Mouse (Mus musculus): ENCODE results near the gene Arhgdig. TPM values are rescaled to one million over a fixed set of nuclear protein-coding genes. Genes with fewer than 3 reads are reported as not detected.

The Arhgdig gene
- total and polyA plus RNA-seq, 3 experiments, result 0.60 to 10.3 TPM; not detected in 1

DNA sequence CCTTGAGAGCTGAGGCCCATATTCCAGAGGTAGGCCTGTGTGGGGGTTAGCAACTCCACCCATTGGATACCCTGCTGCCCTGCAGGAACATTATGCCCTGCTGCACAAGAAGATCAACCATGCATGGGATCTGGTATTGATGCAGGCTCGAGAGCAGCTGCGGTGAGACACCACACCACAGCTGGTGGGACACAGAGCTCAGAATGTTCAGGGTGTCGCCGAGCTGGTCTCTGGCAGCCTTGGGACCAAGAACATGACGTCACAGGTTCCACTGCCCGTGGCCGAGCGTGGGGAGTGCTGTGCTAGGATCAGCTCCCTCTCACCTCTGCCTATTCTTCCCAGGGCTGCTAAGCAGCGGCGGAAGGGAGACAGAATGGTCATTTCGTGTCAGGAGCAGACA is 2.8 kb downstream of the Arhgdig start:
- no peak overlapping the region for H3K9ac ChIP-seq (ENCODE audit: insufficient read depth, low read depth)
- dilution Hi-C loops (cut with MboI; ENCODE audit: extremely low pct_ligation_motif_present, extremely low pct_unique_long_range_greater_than_20kb, low sequenced_read_pairs), result no loop called here
- no peaks in the 10 kb centered on the region for H3K36me3 ChIP-seq (replicated peaks in 1 of 2; ENCODE audit: control insufficient read depth in 1 of 2, insufficient read depth in 1 of 2, low read length in 1 of 2)
- peaks cover 5 to 10% of the 10 kb centered on the region in 2 experiments; a peak in 3 of 4 replicates for H3K4me1 ChIP-seq (ENCODE audit: control insufficient read depth in 1 of 2, insufficient read depth in 2 of 2)
- H3K4me3 ChIP-seq (replicated peaks in 1 of 3; ENCODE audit: low read depth in 2 of 3, low read length in 2 of 3, poor library complexity in 1 of 3), result no peak overlapping the region
- peaks cover 66% of the 10 kb centered on the region for H3K27me3 ChIP-seq (replicated peaks)
- TF ChIP-seq NRF1 (IDR thresholded peaks at IDR 0.05; ENCODE audit: low read depth, low read length) (no peak), ZMIZ1 (IDR thresholded peaks at IDR 0.05; ENCODE audit: low read depth, low read length) (no peak), ZNF384 (IDR thresholded peaks at IDR 0.05; ENCODE audit: low read depth, low read length) (no peak), RCOR1 (conservative IDR thresholded peaks at IDR 0.05; ENCODE audit: low read depth, low read length) (no peak), POLR2A (IDR thresholded peaks at IDR 0.05; ENCODE audit: low read depth, low read length) (no peak)
- H3K79me2 ChIP-seq (replicated peaks; ENCODE audit: control insufficient read depth, extremely low read depth, insufficient read depth, poor library complexity, severe bottlenecking), result no peaks in the 10 kb centered on the region
- DNase-seq (ENCODE audit: extremely low read depth), result no peak
- no peak overlapping the region for H3K27ac ChIP-seq (ENCODE audit: insufficient read depth, low read depth)
- H3K4me2 ChIP-seq (ENCODE audit: insufficient read depth, low read depth, poor library complexity, severe bottlenecking), result no peak overlapping the region
- in situ Hi-C loops (cut with MboI; ENCODE audit: low pct_ligation_motif_present, low pct_unique_long_range_greater_than_20kb, low sequenced_read_pairs), result no loop called here
- no peaks in the 10 kb centered on the region for H3K9me3 ChIP-seq (replicated peaks; ENCODE audit: low read length)

DNA sequence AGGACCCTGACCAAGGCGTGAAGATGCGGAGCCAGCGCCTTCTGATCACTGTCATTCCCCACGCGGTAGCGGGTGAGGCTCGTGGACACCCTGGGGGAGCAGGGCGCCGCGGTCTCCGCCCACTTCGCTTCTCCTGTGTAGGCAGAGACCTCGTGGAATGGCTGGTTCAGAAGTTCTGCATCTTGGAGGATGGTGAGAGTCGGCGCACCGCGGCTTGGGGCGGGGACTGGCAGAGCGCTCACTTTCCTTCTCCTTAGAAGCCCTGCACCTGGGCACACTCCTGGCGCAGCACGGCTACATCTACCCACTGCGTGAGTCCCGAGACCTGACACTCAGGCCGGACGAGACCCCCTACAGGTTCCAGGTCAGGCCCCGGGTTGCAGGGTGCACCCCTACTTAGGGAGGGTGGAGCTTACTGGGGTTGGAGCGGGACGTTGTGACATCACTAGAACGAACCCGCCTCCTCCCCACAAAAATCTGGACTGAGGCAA is 4.2 kb downstream of the Arhgdig start:
- no peak overlapping the region for H3K9ac ChIP-seq (ENCODE audit: insufficient read depth, low read depth)
- dilution Hi-C loops (cut with MboI; ENCODE audit: extremely low pct_ligation_motif_present, extremely low pct_unique_long_range_greater_than_20kb, low sequenced_read_pairs) (no loop called here), in situ Hi-C loops (cut with MboI; ENCODE audit: low pct_ligation_motif_present, low pct_unique_long_range_greater_than_20kb, low sequenced_read_pairs) (no loop called here)
- no peaks in the 10 kb centered on the region for H3K9me3 ChIP-seq (replicated peaks; ENCODE audit: low read length)
- H3K27me3 ChIP-seq (replicated peaks), result peaks cover 66% of the 10 kb centered on the region
- DNase-seq (ENCODE audit: extremely low read depth), result no peak
- peak overlapping the region; percentile 5 to 50 (median 37) for H3K4me3 ChIP-seq (replicated peaks in 1 of 3; ENCODE audit: low read depth in 2 of 3, low read length in 2 of 3, poor library complexity in 1 of 3)
- peaks cover 5 to 10% of the 10 kb centered on the region in 2 experiments; a peak in 3 of 4 replicates for H3K4me1 ChIP-seq (ENCODE audit: control insufficient read depth in 1 of 2, insufficient read depth in 2 of 2)
- H3K4me2 ChIP-seq (ENCODE audit: insufficient read depth, low read depth, poor library complexity, severe bottlenecking), result peak overlapping the region; percentile 88
- peaks cover 0 to 8% of the 10 kb centered on the region in 2 experiments for H3K36me3 ChIP-seq (replicated peaks in 1 of 2; ENCODE audit: control insufficient read depth in 1 of 2, insufficient read depth in 1 of 2, low read length in 1 of 2)
- TF ChIP-seq UBTF (IDR thresholded peaks at IDR 0.05; ENCODE audit: low read depth, low read length), result no peak
- H3K79me2 ChIP-seq (replicated peaks; ENCODE audit: control insufficient read depth, extremely low read depth, insufficient read depth, poor library complexity, severe bottlenecking), result no peaks in the 10 kb centered on the region
- no peak overlapping the region for H3K27ac ChIP-seq (ENCODE audit: insufficient read depth, low read depth)

DNA sequence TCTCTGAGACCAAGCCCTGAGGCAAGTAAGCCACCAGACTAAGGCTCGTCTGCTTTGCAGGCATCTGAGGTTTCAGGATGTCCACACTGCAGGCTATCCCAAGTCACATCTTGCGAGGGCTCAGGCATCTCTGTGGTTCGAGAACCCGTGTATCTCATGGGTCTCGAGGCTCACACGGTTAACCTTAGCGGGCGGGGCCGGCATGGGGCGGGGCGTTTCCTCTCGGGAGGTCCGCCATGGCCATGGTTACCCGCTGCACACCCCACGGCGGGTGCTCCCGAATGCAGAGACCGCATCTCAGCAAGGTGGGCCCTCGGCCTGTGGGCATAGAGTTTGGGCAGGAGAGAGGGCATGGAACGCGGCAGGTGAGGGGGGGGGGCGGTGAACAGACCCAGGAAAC is 4.8 kb downstream of the Arhgdig start, which contains the start of gene Rgs11:
Rgs11 (plus strand) TSS at position 215 of the 400 bp plus-strand sequence.
- H3K27me3 ChIP-seq (replicated peaks), result peaks cover 62% of the 10 kb centered on the region
- dilution Hi-C loops (cut with MboI; ENCODE audit: extremely low pct_ligation_motif_present, extremely low pct_unique_long_range_greater_than_20kb, low sequenced_read_pairs), result no loop called here
- H3K9me3 ChIP-seq (replicated peaks; ENCODE audit: low read length), result no peaks in the 10 kb centered on the region
- TF ChIP-seq CHD1 (IDR thresholded peaks at IDR 0.05; ENCODE audit: low read depth, low read length) (no peak), MAZ (IDR thresholded peaks at IDR 0.05; ENCODE audit: low read depth, low read length) (0 out of 2 replicates have a peak, but pooled peaks have one; percentile 17), GABPA (IDR thresholded peaks at IDR 0.05; ENCODE audit: insufficient replicate concordance, low read depth, low read length) (no peak), ZC3H11A (IDR thresholded peaks at IDR 0.05; ENCODE audit: low read depth, low read length) (no peak), RCOR1 (conservative IDR thresholded peaks at IDR 0.05; ENCODE audit: low read depth, low read length) (no peak), BHLHE40 (IDR thresholded peaks at IDR 0.05; ENCODE audit: low read depth, low read length) (no peak), HCFC1 (IDR thresholded peaks at IDR 0.05; ENCODE audit: low read depth, low read length) (no peak)
- DNase-seq (ENCODE audit: extremely low read depth), result no peak
- H3K4me1 ChIP-seq (ENCODE audit: control insufficient read depth in 1 of 2, insufficient read depth in 2 of 2), result peaks cover 5 to 10% of the 10 kb centered on the region in 2 experiments; a peak in 3 of 4 replicates
- in situ Hi-C loops (cut with MboI; ENCODE audit: low pct_ligation_motif_present, low pct_unique_long_range_greater_than_20kb, low sequenced_read_pairs), result no loop called here
- peaks cover 4 to 14% of the 10 kb centered on the region in 2 experiments for H3K36me3 ChIP-seq (replicated peaks in 1 of 2; ENCODE audit: control insufficient read depth in 1 of 2, insufficient read depth in 1 of 2, low read length in 1 of 2)
- H3K9ac ChIP-seq (ENCODE audit: insufficient read depth, low read depth), result no peak within 1 kb of the TSS
- H3K4me3 ChIP-seq (replicated peaks in 1 of 3; ENCODE audit: low read depth in 2 of 3, low read length in 2 of 3, poor library complexity in 1 of 3), result peak within 1 kb of the TSS; percentile 5 to 50 (median 37)
- peak within 1 kb of the TSS; percentile 88 for H3K4me2 ChIP-seq (ENCODE audit: insufficient read depth, low read depth, poor library complexity, severe bottlenecking)
- no peak within 1 kb of the TSS for H3K27ac ChIP-seq (ENCODE audit: insufficient read depth, low read depth)
- no peaks in the 10 kb centered on the region for H3K79me2 ChIP-seq (replicated peaks; ENCODE audit: control insufficient read depth, extremely low read depth, insufficient read depth, poor library complexity, severe bottlenecking)
